Mouse (Mus musculus) CD4-positive naive resting alpha-beta T cell, adult 57 days (primary cell): ENCODE measurements around the gene Nle1. TPM values are rescaled to one million over a fixed set of nuclear protein-coding genes. Genes with fewer than 3 reads are reported as not detected.

ENCODE experiments used
- total RNA-seq: library from RNA; stranded (reverse); gene quantifications from one replicate; pipeline ENCODE4 v1.2.4, GENCODE M21; 2023

Nle1 gene
- 109 TPM for total RNA-seq

GRCm38 (mm10) chr11:82907651-82908607 lies at the start of gene Nle1:
Gene Nle1, minus strand, starts transcription at chr11:82908411.

GRCm38 (mm10) chr11:82950736-82951481 lies 42.7 kb upstream of the Nle1 start, which contains the start of gene Slfn5:
Gene Slfn5, plus strand, starts transcription at chr11:82951349.

GRCm38 (mm10) chr11:82910250-82910649 lies 2.0 kb upstream of the Nle1 start, which contains the start of gene Unc45b:
Gene Unc45b, plus strand, starts transcription at chr11:82910550.

GRCm38 (mm10) chr11:82891936-82892335 lies 16.3 kb downstream of the Nle1 start, which contains the start of gene Fndc8:
Gene Fndc8, plus strand, starts transcription at chr11:82892124.

GRCm38 (mm10) chr11:82890342-82890762 lies 17.9 kb downstream of the Nle1 start, which contains the start of gene Rad51d:
Gene Rad51d, minus strand, starts transcription at chr11:82890614.

GRCm38 (mm10) chr11:82871031-82871446 lies 37.2 kb downstream of the Nle1 start, which contains the start of gene Rffl:
Gene Rffl, minus strand, starts transcription at chr11:82871210.

Other genes starting within 250 kb of the Nle1 start
- 0.62 TPM for gene Cct6b, start 144.1 kb downstream of the Nle1 start, total RNA-seq
- gene Zfp830, start 144.1 kb downstream of the Nle1 start, total RNA-seq, result 40.3 TPM
- gene Lig3, start 127.3 kb downstream of the Nle1 start, total RNA-seq, result 34.2 TPM
- 19.4 TPM for gene Rffl, start 37.2 kb downstream of the Nle1 start, total RNA-seq
- gene Rad51d, start 17.8 kb downstream of the Nle1 start, total RNA-seq, result 20.8 TPM
- not detected for gene Fndc8, start 16.3 kb downstream of the Nle1 start, total RNA-seq
- gene Unc45b, start 2.1 kb upstream of the Nle1 start, total RNA-seq, result not detected
- gene Slfn5, start 42.9 kb upstream of the Nle1 start, total RNA-seq, result 71.1 TPM
- gene Slfn9, start 83.4 kb upstream of the Nle1 start, total RNA-seq, result 17.7 TPM
- 43.8 TPM for gene Slfn8, start 112.4 kb upstream of the Nle1 start, total RNA-seq
- 186 TPM for gene Slfn2, start 156.7 kb upstream of the Nle1 start, total RNA-seq
- 144 TPM for gene Slfn1, start 208.4 kb upstream of the Nle1 start, total RNA-seq